Mouse (Mus musculus) myocyte (in vitro differentiated cells): ENCODE measurements around the gene Whrn. TPM values are rescaled to one million over a fixed set of nuclear protein-coding genes. Genes with fewer than 3 reads are reported as not detected.

ENCODE experiments used
- H3K27me3 ChIP-seq: one replicate; pipeline ENCODE4 v1.6.1; 2011; ENCODE audit not compliant: control insufficient read depth, insufficient read depth, insufficient read length
- H3K36me3 ChIP-seq: one replicate; pipeline ENCODE4 v1.6.1; 2011; ENCODE audit not compliant: control insufficient read depth, insufficient read depth
- H3K4me2 ChIP-seq: one replicate; pipeline ENCODE4 v1.6.1; 2011; ENCODE audit warnings: low read depth, control low read depth
- H3K4me3 ChIP-seq: one replicate; pipeline ENCODE4 v1.5.1; 2011; ENCODE audit warnings: mild to moderate bottlenecking, control low read depth, moderate library complexity
- H3K79me2 ChIP-seq: one replicate; pipeline ENCODE4 v1.6.1; 2011; ENCODE audit not compliant: control insufficient read depth, insufficient read depth
- H3ac ChIP-seq: one replicate; pipeline ENCODE4 v1.6.1; 2011; ENCODE audit not compliant: control insufficient read depth, insufficient read length
- CEBPB ChIP-seq: IDR thresholded peaks from 2 replicates; pipeline ENCODE4 v1.6.1; 2011; ENCODE audit warnings: mild to moderate bottlenecking, moderate library complexity; ENCODE audit not compliant: poor library complexity, insufficient read depth, severe bottlenecking
- E2F4 ChIP-seq: IDR thresholded peaks from one replicate; pipeline ENCODE4 v1.6.1; 2011; ENCODE audit warnings: mild to moderate bottlenecking, control low read depth, moderate library complexity; ENCODE audit not compliant: insufficient read depth
- MAX ChIP-seq: IDR thresholded peaks from one replicate; pipeline ENCODE4 v1.6.1; 2011; ENCODE audit warnings: low read depth, mild to moderate bottlenecking, control low read depth
- MYOD1 ChIP-seq, 3 experiments: IDR thresholded peaks; one replicate each; pipeline ENCODE4 v1.6.1; 2011; ENCODE audit warnings: control low read depth in 2 of 3, low read depth in 2 of 3, mild to moderate bottlenecking in 2 of 3, moderate library complexity in 1 of 3; ENCODE audit not compliant: insufficient read length in 2 of 3, control insufficient read depth in 1 of 3
- MYOG ChIP-seq, 3 experiments: IDR thresholded peaks; one replicate each; pipeline ENCODE4 v1.6.1; 2011; ENCODE audit warnings: control low read depth in 2 of 3, low read depth in 2 of 3, mild to moderate bottlenecking in 2 of 3; ENCODE audit not compliant: insufficient read length in 2 of 3, control insufficient read depth in 1 of 3, insufficient read depth in 1 of 3
- POLR2A ChIP-seq: IDR thresholded peaks from one replicate; pipeline ENCODE4 v1.6.1; 2011; ENCODE audit warnings: low read depth, mild to moderate bottlenecking, control low read depth, moderate library complexity; ENCODE audit not compliant: insufficient read length
- POLR2AphosphoS2 ChIP-seq: IDR thresholded peaks from one replicate; pipeline ENCODE4 v1.6.1; 2011; ENCODE audit warnings: low read depth, control low read depth; ENCODE audit not compliant: insufficient read length
- REST ChIP-seq: IDR thresholded peaks from one replicate; pipeline ENCODE4 v1.6.1; 2011; ENCODE audit warnings: mild to moderate bottlenecking, control low read depth, moderate library complexity; ENCODE audit not compliant: insufficient read depth, insufficient read length
- SRF ChIP-seq: IDR thresholded peaks from one replicate; pipeline ENCODE4 v1.6.1; 2011; ENCODE audit warnings: low read depth; ENCODE audit not compliant: control insufficient read depth, insufficient read length
- TCF12 ChIP-seq: IDR thresholded peaks from one replicate; pipeline ENCODE4 v1.6.1; 2011; ENCODE audit warnings: mild to moderate bottlenecking, control low read depth; ENCODE audit not compliant: poor library complexity, insufficient read depth, severe bottlenecking
- TCF3 ChIP-seq: IDR thresholded peaks from one replicate; pipeline ENCODE4 v1.6.1; 2011; ENCODE audit warnings: low read depth, control low read depth; ENCODE audit not compliant: insufficient read length
- USF1 ChIP-seq: IDR thresholded peaks from one replicate; pipeline ENCODE4 v1.6.1; 2011; ENCODE audit warnings: low read depth, mild to moderate bottlenecking, control low read depth, moderate library complexity
- polyA plus RNA-seq: library from polyadenylated mRNA; unstranded; fragments of >200 nt; fragmentation: generic; extraction: Trizol; gene quantifications from one replicate; pipeline ENCODE4 v1.2.1, GENCODE M21; 2012; ENCODE audit warnings: missing spikeins

Whrn gene
- polyA plus RNA-seq, 1 experiment: 18.8 TPM

- Histone ChIP-seq H3K27me3 (no peaks in the 10 kb centered on the region), H3K36me3 (no peaks in the 10 kb centered on the region), H3K4me2 (no peak overlapping the region), H3K79me2 (no peaks in the 10 kb centered on the region), H3ac (no peak overlapping the region), H3K4me3 (no peak overlapping the region)
- TF ChIP-seq POLR2A (no peak), REST (no peak), POLR2AphosphoS2 (no peak), CEBPB (no peak), MYOD1 (IDR thresholded peaks at IDR 0.05; ENCODE audit: control insufficient read depth in 1 of 3, insufficient read length in 2 of 3, low read depth in 2 of 3) (no peak), SRF (no peak), TCF12 (no peak)
These were observed 28.5 kb downstream of the Whrn start for GRCm38 (mm10) chr4:63467338-63467737.

- Histone ChIP-seq H3K79me2 (no peaks in the 10 kb centered on the region), H3K36me3 (no peaks in the 10 kb centered on the region), H3K27me3 (no peaks in the 10 kb centered on the region), H3K4me3 (no peak overlapping the region), H3K4me2 (no peak overlapping the region), H3ac (no peak overlapping the region)
- TF ChIP-seq POLR2AphosphoS2: no peak
- TF ChIP-seq E2F4: no peak
- TF ChIP-seq MYOD1 (IDR thresholded peaks at IDR 0.05; ENCODE audit: control insufficient read depth in 1 of 3, insufficient read length in 2 of 3, low read depth in 2 of 3): no peak
- TF ChIP-seq SRF: no peak
- TF ChIP-seq MYOG (IDR thresholded peaks at IDR 0.05; ENCODE audit: control insufficient read depth in 1 of 3, insufficient read depth in 1 of 3, insufficient read length in 2 of 3, low read depth in 2 of 3): no peak
- TF ChIP-seq CEBPB: no peak
- TF ChIP-seq POLR2A: no peak
- no peak for TF ChIP-seq USF1
- TF ChIP-seq TCF3: no peak
- no peak for TF ChIP-seq REST
- TF ChIP-seq TCF12: no peak
- no peak for TF ChIP-seq MAX
These were observed 29.6 kb downstream of the Whrn start for GRCm38 (mm10) chr4:63466192-63466591.

- Histone ChIP-seq H3K4me2 (no peak overlapping the region), H3K4me3 (no peak overlapping the region), H3K79me2 (no peaks in the 10 kb centered on the region), H3K27me3 (no peaks in the 10 kb centered on the region), H3ac (no peak overlapping the region), H3K36me3 (no peaks in the 10 kb centered on the region)
- TF ChIP-seq POLR2A (no peak), CEBPB (no peak), USF1 (no peak), POLR2AphosphoS2 (no peak), MAX (no peak), E2F4 (no peak), MYOG (IDR thresholded peaks at IDR 0.05; ENCODE audit: control insufficient read depth in 1 of 3, insufficient read depth in 1 of 3, insufficient read length in 2 of 3, low read depth in 2 of 3) (no peak), MYOD1 (IDR thresholded peaks at IDR 0.05; ENCODE audit: control insufficient read depth in 1 of 3, insufficient read length in 2 of 3, low read depth in 2 of 3) (no peak), TCF3 (no peak), REST (no peak), TCF12 (no peak), SRF (no peak)
These were observed 34.8 kb downstream of the Whrn start for GRCm38 (mm10) chr4:63460876-63461525.

GRCm38 (mm10) chr4:63459141-63459789, 36.5 kb downstream of the Whrn start:
- H3K4me2 ChIP-seq: no peak overlapping the region

GRCm38 (mm10) chr4:63456547-63456946, 39.2 kb downstream of the Whrn start:
- no peak overlapping the region for H3K4me2 ChIP-seq
- TF ChIP-seq E2F4: no peak
- no peak for TF ChIP-seq TCF3
- no peak for TF ChIP-seq SRF
- TF ChIP-seq TCF12: no peak
- no peak for TF ChIP-seq POLR2AphosphoS2
- no peak for TF ChIP-seq POLR2A
- TF ChIP-seq CEBPB: no peak
- TF ChIP-seq MYOG (IDR thresholded peaks at IDR 0.05; ENCODE audit: control insufficient read depth in 1 of 3, insufficient read depth in 1 of 3, insufficient read length in 2 of 3, low read depth in 2 of 3): no peak
- TF ChIP-seq USF1: no peak
- no peaks in the 10 kb centered on the region for H3K79me2 ChIP-seq
- H3K36me3 ChIP-seq: no peaks in the 10 kb centered on the region
- H3K4me3 ChIP-seq: no peak overlapping the region
- no peaks in the 10 kb centered on the region for H3K27me3 ChIP-seq
- H3ac ChIP-seq: no peak overlapping the region

More at GRCm38 (mm10) chr4:63459141-63459789, 36.5 kb downstream of the Whrn start:
- no peaks in the 10 kb centered on the region for H3K27me3 ChIP-seq
- H3K79me2 ChIP-seq: no peaks in the 10 kb centered on the region
- no peaks in the 10 kb centered on the region for H3K36me3 ChIP-seq
- H3K4me3 ChIP-seq: no peak overlapping the region
- TF ChIP-seq E2F4: no peak
- no peak for TF ChIP-seq REST
- TF ChIP-seq CEBPB: no peak
- TF ChIP-seq MYOD1 (IDR thresholded peaks at IDR 0.05; ENCODE audit: control insufficient read depth in 1 of 3, insufficient read length in 2 of 3, low read depth in 2 of 3): no peak
- TF ChIP-seq POLR2AphosphoS2: no peak
- TF ChIP-seq TCF3: no peak
- H3ac ChIP-seq: no peak overlapping the region
